Mouse (Mus musculus) megakaryocyte, embryonic 14.5 days (primary cell): ENCODE results near the gene Ndufa7.

ENCODE experiments used
- FLI1 ChIP-seq: IDR thresholded peaks from 2 replicates; pipeline ENCODE4 v1.6.1; 2012; ENCODE audit warnings: low read length, inconsistent platforms, mixed read lengths
- GATA1 ChIP-seq: IDR thresholded peaks from 3 replicates; pipeline ENCODE4 v1.6.1; 2012; ENCODE audit warnings: mixed read lengths, low read length, inconsistent platforms, borderline replicate concordance

DNA sequence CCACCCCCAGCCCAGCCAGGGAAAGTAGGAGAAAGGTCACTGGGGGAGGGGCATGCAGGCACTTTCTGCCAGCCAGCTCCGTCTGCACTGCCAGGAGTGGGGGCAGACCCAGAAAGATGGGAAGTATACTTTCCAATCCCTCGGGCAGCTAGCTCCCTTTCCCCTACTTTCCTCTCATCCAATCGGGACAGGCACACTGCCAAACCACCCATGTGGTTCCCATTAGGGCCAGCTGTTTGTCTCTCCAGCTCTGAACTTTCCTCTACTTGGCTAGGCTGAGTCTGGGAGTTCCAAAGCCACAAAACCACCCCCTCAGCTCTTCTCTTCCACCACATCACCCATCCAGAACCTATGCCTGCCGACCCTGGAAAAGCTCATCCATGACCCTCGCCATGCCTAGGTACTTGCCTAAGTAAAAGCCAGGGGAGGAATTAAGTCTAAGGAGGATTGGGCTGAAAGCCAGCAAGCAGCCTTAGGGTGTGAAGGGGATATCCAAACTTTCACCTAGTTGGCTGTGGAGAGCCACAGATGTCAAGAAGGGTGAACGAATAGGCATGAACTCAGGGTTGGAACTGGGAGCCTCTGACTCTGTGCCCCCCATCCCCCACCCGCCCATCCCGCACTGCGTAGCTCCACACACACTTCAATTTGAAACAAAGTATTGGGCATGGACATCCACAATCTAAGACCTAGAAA, 45.0 kb upstream of the Ndufa7 start:
- TF ChIP-seq GATA1 (no peak), FLI1 (no peak)
